Mouse (Mus musculus) E14TG2a.4 (cell line): Measurements from ENCODE around the gene Rpl10a.

ENCODE experiments used
- H3K27me3 ChIP-seq: 2 replicates; pipeline ENCODE4 v1.6.1; 2014; ENCODE audit warnings: low read length, control low read depth; ENCODE audit not compliant: insufficient read depth
- H3K36me3 ChIP-seq: 2 replicates; pipeline ENCODE4 v1.6.1; 2014; ENCODE audit warnings: low read length, control low read depth; ENCODE audit not compliant: insufficient read depth
- H3K4me1 ChIP-seq: replicated peaks from 2 replicates; pipeline ENCODE4 v1.6.1; 2014; ENCODE audit warnings: low read depth, low read length, control low read depth
- H3K4me3 ChIP-seq: replicated peaks from 2 replicates; pipeline ENCODE4 v1.5.1; 2014; ENCODE audit warnings: mild to moderate bottlenecking, low read length
- H3K9me3 ChIP-seq: 2 replicates; pipeline ENCODE4 v1.6.1; 2014; ENCODE audit warnings: low read length, control low read depth
- CTCF ChIP-seq: conservative IDR thresholded peaks from 2 replicates; pipeline ENCODE4 v1.5.1; 2014; ENCODE audit warnings: low read length
- NANOG ChIP-seq: IDR thresholded peaks from 2 replicates; pipeline ENCODE4 v1.6.1; 2014; ENCODE audit warnings: borderline replicate concordance, low read length, mixed read lengths
- POU5F1 ChIP-seq: IDR thresholded peaks from 2 replicates; pipeline ENCODE4 v1.6.1; 2014; ENCODE audit warnings: low read length, borderline replicate concordance

Gene Rpl10a

GRCm38 (mm10) chr17:28286964-28287363 is 41.3 kb upstream of the Rpl10a start:
- Histone ChIP-seq H3K4me3 (peak overlapping the region; percentile 1; the same call in 1 of the 2 replicates), H3K4me1 (peaks cover 67% of the 10 kb centered on the region), H3K9me3 (no peaks in the 10 kb centered on the region), H3K36me3 (peaks cover 5% of the 10 kb centered on the region), H3K27me3 (no peaks in the 10 kb centered on the region)
- TF ChIP-seq POU5F1 (no peak), NANOG (no peak), CTCF (peak; percentile 21; the same call in 1 of the 2 replicates)

DNA sequence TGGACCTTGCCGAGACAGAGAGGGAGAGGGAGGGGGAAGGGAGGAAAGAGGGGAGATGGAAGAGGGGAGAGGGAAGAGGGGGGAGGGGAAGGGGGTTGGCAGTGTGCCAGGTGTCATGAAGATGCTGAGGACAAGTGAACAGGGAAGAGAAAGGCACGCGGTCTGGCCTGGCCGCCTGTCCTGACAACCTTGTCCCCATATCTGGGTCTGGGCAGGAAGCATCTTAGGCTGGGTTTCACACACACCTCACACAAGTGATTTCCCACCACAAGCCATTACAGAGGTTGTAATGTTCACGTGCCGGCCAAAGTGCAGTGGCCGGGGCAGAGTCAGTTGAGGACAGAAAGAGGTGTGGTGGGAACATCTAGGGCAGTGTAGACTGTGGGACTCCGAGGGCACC is 40.7 kb upstream of the Rpl10a start:
- H3K36me3 ChIP-seq: peaks cover 9% of the 10 kb centered on the region
- H3K4me1 ChIP-seq: peaks cover 67% of the 10 kb centered on the region
- no peak for TF ChIP-seq CTCF
- no peak for TF ChIP-seq POU5F1
- TF ChIP-seq NANOG: no peak
- no peaks in the 10 kb centered on the region for H3K27me3 ChIP-seq
- H3K9me3 ChIP-seq: no peaks in the 10 kb centered on the region
- no peak overlapping the region for H3K4me3 ChIP-seq

DNA sequence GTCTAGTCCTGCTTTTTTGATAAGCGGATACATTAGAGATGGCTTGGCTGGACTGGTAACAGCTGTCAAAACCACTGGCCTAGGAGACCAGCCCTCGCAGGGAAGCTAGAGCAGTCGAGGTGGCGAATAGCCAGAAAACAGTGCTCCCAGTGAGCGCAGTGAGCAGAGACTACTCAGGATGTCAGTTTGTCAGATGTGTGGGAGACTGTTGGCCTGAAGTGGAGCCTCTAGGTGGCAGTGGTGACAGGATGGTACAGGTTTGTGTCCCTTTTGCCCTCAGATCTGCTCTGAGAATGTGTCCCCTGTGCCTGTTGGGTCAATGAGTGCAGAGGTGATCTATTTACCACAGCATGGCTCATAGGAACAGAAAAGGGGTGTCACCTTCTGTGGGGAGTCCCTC is 40.3 kb upstream of the Rpl10a start:
- Histone ChIP-seq H3K9me3 (no peaks in the 10 kb centered on the region), H3K4me3 (no peak overlapping the region), H3K36me3 (peaks cover 9% of the 10 kb centered on the region), H3K27me3 (no peaks in the 10 kb centered on the region), H3K4me1 (peaks cover 63% of the 10 kb centered on the region)
- TF ChIP-seq CTCF (no peak), NANOG (no peak), POU5F1 (no peak)

- H3K9me3 ChIP-seq: no peaks in the 10 kb centered on the region
- no peak for TF ChIP-seq CTCF
- no peak for TF ChIP-seq NANOG
- TF ChIP-seq POU5F1: no peak
- peaks cover 69% of the 10 kb centered on the region for H3K4me1 ChIP-seq
- no peaks in the 10 kb centered on the region for H3K27me3 ChIP-seq
- no peak overlapping the region for H3K4me3 ChIP-seq
- peaks cover 26% of the 10 kb centered on the region for H3K36me3 ChIP-seq
Measured at GRCm38 (mm10) chr17:28290262-28290661, 38.0 kb upstream of the Rpl10a start.

DNA sequence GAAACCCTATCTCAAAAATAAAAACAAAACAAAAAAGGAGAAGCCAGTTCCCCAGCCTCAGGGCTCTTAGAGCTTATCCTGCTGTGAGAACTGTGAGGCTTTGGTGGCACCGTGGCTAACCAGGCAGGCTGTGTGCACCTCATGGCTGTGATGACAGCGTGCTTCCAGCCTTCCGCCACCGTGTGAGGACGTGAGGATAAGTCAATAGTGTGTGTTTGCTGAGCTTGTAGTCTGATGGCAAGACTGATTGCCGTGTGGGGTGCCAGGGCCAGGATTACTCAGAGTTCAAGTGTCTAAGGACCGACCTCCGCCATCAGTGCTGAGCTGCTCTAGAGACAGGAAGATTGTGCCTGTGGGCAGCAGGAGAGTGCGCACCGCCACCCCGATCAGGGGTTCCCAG is 37.6 kb upstream of the Rpl10a start:
- TF ChIP-seq POU5F1 (no peak), NANOG (no peak), CTCF (no peak)
- Histone ChIP-seq H3K4me1 (peaks cover 70% of the 10 kb centered on the region), H3K27me3 (no peaks in the 10 kb centered on the region)

GRCm38 (mm10) chr17:28291346-28291745 is 36.9 kb upstream of the Rpl10a start:
- Histone ChIP-seq H3K27me3 (no peaks in the 10 kb centered on the region), H3K4me1 (peaks cover 66% of the 10 kb centered on the region), H3K9me3 (no peaks in the 10 kb centered on the region), H3K36me3 (peaks cover 34% of the 10 kb centered on the region), H3K4me3 (no peak overlapping the region)
- TF ChIP-seq POU5F1: no peak
- no peak for TF ChIP-seq CTCF
- no peak for TF ChIP-seq NANOG

More for the DNA sequence above, 37.6 kb upstream of the Rpl10a start:
- Histone ChIP-seq H3K36me3 (peaks cover 31% of the 10 kb centered on the region), H3K9me3 (no peaks in the 10 kb centered on the region), H3K4me3 (no peak overlapping the region)

DNA sequence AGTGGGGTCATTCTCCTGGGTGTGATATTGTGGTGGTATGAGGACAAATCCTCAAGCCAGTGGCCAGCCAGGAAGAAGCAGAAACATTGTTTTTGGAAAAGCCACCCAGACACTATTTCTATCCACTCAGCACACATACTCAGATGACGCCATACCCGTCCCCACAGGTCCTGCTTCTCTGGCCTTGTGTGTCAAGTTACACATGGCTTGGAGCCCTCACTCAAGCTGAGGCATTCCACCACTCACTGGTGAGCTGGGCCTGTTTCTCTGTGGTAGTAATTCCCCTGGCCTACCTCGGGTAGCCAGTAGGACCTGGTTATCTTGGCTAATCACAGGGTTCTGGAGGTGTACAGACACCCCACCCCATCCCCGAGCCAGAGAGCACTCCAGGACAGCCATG is 34.6 kb upstream of the Rpl10a start:
- Histone ChIP-seq H3K36me3 (peaks cover 40% of the 10 kb centered on the region), H3K9me3 (no peaks in the 10 kb centered on the region), H3K27me3 (no peaks in the 10 kb centered on the region), H3K4me1 (peaks cover 67% of the 10 kb centered on the region), H3K4me3 (no peak overlapping the region)
- TF ChIP-seq POU5F1 (no peak), CTCF (no peak), NANOG (no peak)

GRCm38 (mm10) chr17:28294449-28295333 is 33.6 kb upstream of the Rpl10a start:
- Histone ChIP-seq H3K36me3 (peaks cover 43% of the 10 kb centered on the region), H3K4me3 (no peak overlapping the region), H3K4me1 (peaks cover 77% of the 10 kb centered on the region), H3K27me3 (no peaks in the 10 kb centered on the region), H3K9me3 (no peaks in the 10 kb centered on the region)
- TF ChIP-seq NANOG (no peak), CTCF (no peak), POU5F1 (no peak)

- Histone ChIP-seq H3K4me1 (peaks cover 90% of the 10 kb centered on the region), H3K36me3 (peaks cover 37% of the 10 kb centered on the region), H3K9me3 (no peaks in the 10 kb centered on the region), H3K27me3 (no peaks in the 10 kb centered on the region), H3K4me3 (peak overlapping the region; percentile 63)
- TF ChIP-seq POU5F1: no peak
- no peak for TF ChIP-seq CTCF
- TF ChIP-seq NANOG: no peak
Measured at GRCm38 (mm10) chr17:28298888-28299287, 29.4 kb upstream of the Rpl10a start.
